Mouse (Mus musculus): ENCODE data around the gene Fbxo44. TPM values are rescaled to one million over a fixed set of nuclear protein-coding genes. Genes with fewer than 3 reads are reported as not detected.
"Not testable (repeated sequence)": the region's sequence is repeated elsewhere in the genome, so short reads cannot be mapped to it uniquely, and the experiment has no call there.

Gene Fbxo44
- polyA plus RNA-seq, 1 experiment from 2014 or later: 80.6 TPM

DNA sequence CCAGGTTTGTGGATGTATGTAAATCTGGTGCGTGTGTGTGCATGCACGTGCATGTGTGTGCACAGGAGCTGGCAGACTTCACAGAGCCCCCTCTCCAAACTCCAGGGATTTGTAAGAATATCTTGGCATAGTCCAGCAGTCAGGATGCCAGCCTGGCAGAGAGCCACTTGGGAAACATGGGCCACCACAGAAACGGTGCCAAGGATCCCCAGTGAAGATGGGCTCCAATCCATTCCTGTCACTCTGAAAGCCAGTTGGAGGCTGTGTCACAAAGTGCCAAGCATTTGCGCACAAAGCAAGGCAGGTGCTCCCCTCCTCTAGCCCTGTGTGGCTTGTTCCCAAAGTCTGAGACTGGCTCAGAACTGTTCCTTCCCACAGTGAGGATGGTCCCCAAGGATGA is 38.9 kb downstream of the Fbxo44 start:
- ATAC-seq (ENCODE audit: low FRiP score): no peak
- Histone ChIP-seq H3K27me3 (no peaks in the 10 kb centered on the region), H3K9ac (no peak overlapping the region), H3K4me1 (peaks cover 33% of the 10 kb centered on the region), H3K4me2 (replicated peaks) (no peak overlapping the region), H3K36me3 (no peaks in the 10 kb centered on the region), H3K4me3 (no peak overlapping the region), H3K27ac (peak overlapping the region; percentile 68), H3K9me3 (replicated peaks) (peaks cover 2% of the 10 kb centered on the region)
- WGBS: 72% methylated on average over 4 of the region's 4 CpGs

DNA sequence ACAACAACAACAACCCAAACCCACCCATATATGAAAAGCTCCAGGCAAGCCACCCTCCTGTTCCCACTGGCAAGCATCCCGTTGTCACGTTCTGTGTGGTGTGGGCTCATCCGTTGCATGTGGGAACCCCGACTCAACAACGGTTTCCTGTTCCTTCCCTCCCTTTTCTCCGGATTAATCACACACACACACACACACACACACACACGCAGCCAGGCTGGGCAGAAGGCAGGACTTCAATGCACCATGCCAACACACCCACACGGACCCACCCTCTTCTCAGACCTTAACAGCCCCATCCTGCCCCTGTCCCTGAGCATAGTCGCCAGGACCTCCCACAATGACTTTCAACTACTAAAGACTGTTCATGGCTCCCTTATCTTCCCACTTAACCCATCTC is 39.7 kb downstream of the Fbxo44 start:
- H3K9me3 ChIP-seq (replicated peaks): peaks cover 2% of the 10 kb centered on the region
- no peak overlapping the region for H3K9ac ChIP-seq
- H3K27ac ChIP-seq: 0 out of 2 replicates have a peak overlapping the region, but pooled peaks have one; percentile 19
- peaks cover 31% of the 10 kb centered on the region for H3K4me1 ChIP-seq
- no peaks in the 10 kb centered on the region for H3K36me3 ChIP-seq
- ATAC-seq (ENCODE audit: low FRiP score): no peak
- H3K4me3 ChIP-seq: no peak overlapping the region
- 86% methylated on average over 9 of the region's 9 CpGs for WGBS
- no peaks in the 10 kb centered on the region for H3K27me3 ChIP-seq
- H3K4me2 ChIP-seq (replicated peaks): no peak overlapping the region

DNA sequence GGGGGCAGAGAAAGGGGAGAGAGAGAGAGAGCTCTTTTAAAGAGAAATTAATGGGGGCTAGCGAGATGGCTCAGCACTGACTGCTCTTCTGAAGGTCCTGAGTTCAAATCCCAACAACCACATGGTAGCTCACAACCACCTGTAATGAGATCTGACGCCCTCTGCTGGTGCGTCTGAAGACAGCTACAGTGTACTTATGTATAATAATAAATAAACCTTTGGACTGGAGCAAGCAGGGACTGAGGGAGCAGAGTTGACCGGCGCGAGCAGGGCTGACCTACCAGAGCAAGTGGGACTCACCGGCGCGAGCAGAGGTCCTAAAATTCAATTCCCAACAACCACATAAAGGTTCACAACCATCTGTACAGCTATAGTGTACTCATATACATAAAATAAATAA is 40.7 kb downstream of the Fbxo44 start:
- not testable (repeated sequence) for H3K36me3 ChIP-seq; H3K9ac ChIP-seq; H3K4me2 ChIP-seq (replicated peaks); H3K27ac ChIP-seq; H3K4me3 ChIP-seq; H3K27me3 ChIP-seq; ATAC-seq (ENCODE audit: low FRiP score); H3K9me3 ChIP-seq (replicated peaks)
- WGBS: 89% methylated on average over 9 of the region's 9 CpGs
- H3K4me1 ChIP-seq: peaks cover 30% of the 10 kb centered on the region

DNA sequence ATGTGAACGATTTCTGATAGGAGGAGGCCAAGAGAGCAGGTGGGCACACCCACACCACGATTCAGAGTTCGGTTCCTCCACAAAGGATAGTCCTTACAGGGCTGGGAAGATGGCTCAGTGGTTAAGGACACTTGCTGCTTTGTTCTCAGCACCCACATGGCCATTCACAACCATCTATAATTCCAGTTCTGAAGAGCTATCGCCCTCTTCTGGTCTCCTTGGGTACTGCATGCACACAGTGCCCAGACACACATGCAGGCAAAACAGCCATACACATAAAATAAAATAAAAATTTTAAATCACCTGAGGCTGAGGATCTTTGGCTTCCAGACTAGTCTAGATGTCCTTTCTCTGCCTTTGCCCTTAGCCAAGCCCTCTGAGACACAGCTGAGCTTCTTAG is 42.9 kb downstream of the Fbxo44 start:
- Histone ChIP-seq H3K9ac (no peak overlapping the region), H3K4me1 (peaks cover 20% of the 10 kb centered on the region), H3K4me3 (no peak overlapping the region), H3K4me2 (replicated peaks) (no peak overlapping the region), H3K36me3 (peaks cover 14% of the 10 kb centered on the region), H3K9me3 (replicated peaks) (peaks cover 2% of the 10 kb centered on the region), H3K27me3 (peaks cover 4% of the 10 kb centered on the region; the same call in 1 of the 2 replicates), H3K27ac (no peak overlapping the region)
- no peak for ATAC-seq (ENCODE audit: low FRiP score)
- 71% methylated on average over 4 of the region's 4 CpGs for WGBS

DNA sequence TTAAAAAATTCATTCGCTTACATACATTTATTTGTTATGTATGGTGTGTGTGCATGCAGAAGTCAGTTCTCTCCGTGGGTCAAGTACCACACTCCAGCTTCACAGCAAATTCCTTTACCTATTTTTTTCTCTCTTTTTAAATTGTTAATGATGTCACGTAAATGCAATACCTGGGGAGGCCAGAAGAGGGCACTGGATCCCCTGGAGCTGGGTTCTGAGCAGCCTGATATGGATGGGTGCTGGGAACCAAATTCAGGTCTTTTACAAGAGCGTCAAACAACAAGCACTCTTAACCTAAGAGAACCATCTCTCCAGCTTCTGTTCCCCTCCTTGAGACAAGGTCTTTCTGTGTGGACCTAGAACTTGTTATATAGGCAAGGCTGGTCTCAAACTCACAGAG is 43.6 kb downstream of the Fbxo44 start:
- 74% methylated on average over 4 of the region's 4 CpGs for WGBS
- H3K9me3 ChIP-seq (replicated peaks): peaks cover 2% of the 10 kb centered on the region
- H3K4me3 ChIP-seq: no peak overlapping the region
- peaks cover 21% of the 10 kb centered on the region for H3K36me3 ChIP-seq
- peaks cover 4% of the 10 kb centered on the region; the same call in 1 of the 2 replicates for H3K27me3 ChIP-seq
- no peak overlapping the region for H3K27ac ChIP-seq
- H3K9ac ChIP-seq: no peak overlapping the region
- H3K4me1 ChIP-seq: peaks cover 12% of the 10 kb centered on the region
- no peak overlapping the region for H3K4me2 ChIP-seq (replicated peaks)
- ATAC-seq (ENCODE audit: low FRiP score): no peak

DNA sequence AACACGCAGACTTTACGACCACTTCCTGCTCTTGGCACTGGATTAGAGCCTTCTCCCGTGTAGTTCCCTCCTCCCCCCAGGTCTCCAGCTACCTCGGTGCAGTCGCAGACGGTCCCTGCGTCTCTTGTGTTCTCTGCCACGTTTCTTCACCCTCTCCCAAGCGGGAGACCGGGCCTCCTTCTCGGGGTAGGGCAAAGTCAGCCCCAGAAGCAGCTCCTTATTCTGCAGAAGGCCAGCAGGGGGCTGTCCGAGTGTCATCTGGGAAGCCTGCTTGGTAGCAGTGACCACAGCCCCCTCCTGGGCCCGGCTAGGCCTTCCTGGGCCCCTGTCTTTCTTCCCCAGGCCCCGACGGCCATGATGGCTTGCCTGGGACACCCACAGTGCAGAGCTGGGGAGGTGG is 44.8 kb downstream of the Fbxo44 start:
- Histone ChIP-seq H3K4me3 (no peak overlapping the region), H3K27me3 (peaks cover 4% of the 10 kb centered on the region; the same call in 1 of the 2 replicates), H3K4me1 (peaks cover 10% of the 10 kb centered on the region), H3K9me3 (replicated peaks) (peaks cover 2% of the 10 kb centered on the region), H3K36me3 (peaks cover 21% of the 10 kb centered on the region), H3K9ac (peak overlapping the region; percentile 46; the same call in 1 of the 2 replicates), H3K27ac (peak overlapping the region; percentile 64), H3K4me2 (replicated peaks) (peak overlapping the region; percentile 0; the same call in 1 of the 2 replicates)
- WGBS: 7% methylated on average over 15 of the region's 15 CpGs
- 0 out of 2 replicates have a peak, but pooled peaks have one; percentile 26 for ATAC-seq (ENCODE audit: low FRiP score)

DNA sequence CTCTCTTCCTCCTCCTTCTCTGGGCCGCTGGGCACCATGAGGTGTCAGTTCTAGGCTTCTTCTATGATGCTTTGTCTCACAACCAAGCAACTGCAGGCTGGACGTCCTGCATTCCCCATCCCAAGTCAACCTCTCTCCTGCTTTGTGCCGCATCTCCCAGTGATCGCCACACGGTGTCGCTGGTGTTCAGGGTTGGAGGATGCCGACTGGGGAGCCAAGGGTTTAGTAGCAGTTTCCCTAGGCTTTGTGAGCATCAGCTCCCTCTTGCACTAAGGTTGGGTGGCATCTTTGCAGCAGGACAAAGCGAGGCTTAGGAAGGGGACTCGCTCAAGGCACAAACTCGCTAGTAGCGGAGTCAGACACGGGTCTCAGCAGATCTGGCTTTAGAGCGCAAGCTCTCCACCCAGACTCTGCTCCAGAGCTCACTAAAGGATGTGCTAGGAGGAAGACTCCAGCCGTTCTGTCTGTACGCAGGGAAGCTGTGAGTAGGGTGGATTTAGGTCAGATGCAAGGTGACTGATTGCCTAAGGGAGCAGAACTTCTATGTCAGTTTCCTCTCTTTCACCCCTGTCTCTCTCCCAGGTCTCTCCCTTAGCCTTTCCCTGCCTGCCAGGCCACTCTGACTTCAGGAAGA is 45.4 kb downstream of the Fbxo44 start:
- peak overlapping the region; percentile 46 for H3K9ac ChIP-seq
- WGBS: 4% methylated on average over 15 of the region's 15 CpGs
- H3K9me3 ChIP-seq (replicated peaks): peaks cover 2% of the 10 kb centered on the region
- peak overlapping the region; percentile 64 for H3K27ac ChIP-seq
- H3K36me3 ChIP-seq: peaks cover 27% of the 10 kb centered on the region
- H3K4me2 ChIP-seq (replicated peaks): 0 out of 2 replicates have a peak overlapping the region, but pooled peaks have one; percentile 14
- no peak overlapping the region for H3K4me3 ChIP-seq
- H3K4me1 ChIP-seq: peaks cover 10% of the 10 kb centered on the region
- peaks cover 4% of the 10 kb centered on the region; the same call in 1 of the 2 replicates for H3K27me3 ChIP-seq
- ATAC-seq (ENCODE audit: low FRiP score): peak; percentile 56

DNA sequence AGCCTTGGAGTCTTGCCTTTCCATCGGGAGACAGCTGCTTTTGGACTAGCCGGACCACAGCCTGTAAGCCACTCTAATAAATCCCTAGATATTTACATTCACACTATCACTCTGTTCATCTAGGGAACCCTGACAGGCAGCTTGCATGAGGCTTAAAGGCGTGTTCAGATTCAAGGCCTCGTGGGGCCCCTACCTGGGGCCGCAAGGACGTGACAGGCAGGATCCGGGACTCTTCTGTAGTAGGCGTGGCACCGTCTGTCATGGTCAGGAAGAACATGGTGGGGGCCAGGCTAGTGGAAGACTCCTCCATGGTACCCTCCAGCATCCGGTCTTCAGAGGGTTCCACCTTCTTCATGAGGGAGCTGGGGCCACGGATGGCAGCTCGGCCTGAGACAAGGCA is 47.8 kb downstream of the Fbxo44 start:
- H3K9me3 ChIP-seq (replicated peaks): peaks cover 2% of the 10 kb centered on the region
- no peak for ATAC-seq (ENCODE audit: low FRiP score)
- peaks cover 36% of the 10 kb centered on the region for H3K36me3 ChIP-seq
- 83% methylated on average over 12 of the region's 12 CpGs for WGBS
- H3K27ac ChIP-seq: no peak overlapping the region
- H3K4me3 ChIP-seq: no peak overlapping the region
- peaks cover 4% of the 10 kb centered on the region; the same call in 1 of the 2 replicates for H3K27me3 ChIP-seq
- peaks cover 22% of the 10 kb centered on the region for H3K4me1 ChIP-seq
- H3K9ac ChIP-seq: no peak overlapping the region
- no peak overlapping the region for H3K4me2 ChIP-seq (replicated peaks)

DNA sequence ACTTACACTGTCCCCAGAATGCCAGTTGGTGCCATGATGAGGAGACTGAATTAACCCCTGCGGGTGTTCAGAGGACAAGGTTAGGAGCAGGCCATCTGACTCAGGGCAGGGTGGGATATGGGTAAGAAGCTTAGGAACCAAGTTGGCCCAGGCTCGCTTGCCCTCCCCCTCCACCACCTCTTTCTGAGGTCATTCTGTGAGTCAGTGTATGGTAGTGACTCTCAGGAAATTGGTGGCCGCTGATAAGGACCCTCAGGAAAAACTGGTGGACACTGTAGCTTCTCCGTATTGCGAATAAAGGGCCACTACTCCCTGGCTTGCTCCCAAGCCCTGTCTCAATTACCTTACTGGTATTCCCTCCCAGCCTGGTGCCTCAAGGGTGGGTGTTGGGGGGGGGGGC is 51.1 kb downstream of the Fbxo44 start:
- no peaks in the 10 kb centered on the region for H3K9me3 ChIP-seq (replicated peaks)
- H3K4me2 ChIP-seq (replicated peaks): no peak overlapping the region
- H3K27me3 ChIP-seq: peaks cover 4% of the 10 kb centered on the region; the same call in 1 of the 2 replicates
- no peak overlapping the region for H3K4me3 ChIP-seq
- peaks cover 39% of the 10 kb centered on the region for H3K36me3 ChIP-seq
- no peak overlapping the region for H3K27ac ChIP-seq
- H3K9ac ChIP-seq: no peak overlapping the region
- no peak for ATAC-seq (ENCODE audit: low FRiP score)
- peaks cover 13% of the 10 kb centered on the region for H3K4me1 ChIP-seq
- 87% methylated on average over 5 of the region's 5 CpGs for WGBS

DNA sequence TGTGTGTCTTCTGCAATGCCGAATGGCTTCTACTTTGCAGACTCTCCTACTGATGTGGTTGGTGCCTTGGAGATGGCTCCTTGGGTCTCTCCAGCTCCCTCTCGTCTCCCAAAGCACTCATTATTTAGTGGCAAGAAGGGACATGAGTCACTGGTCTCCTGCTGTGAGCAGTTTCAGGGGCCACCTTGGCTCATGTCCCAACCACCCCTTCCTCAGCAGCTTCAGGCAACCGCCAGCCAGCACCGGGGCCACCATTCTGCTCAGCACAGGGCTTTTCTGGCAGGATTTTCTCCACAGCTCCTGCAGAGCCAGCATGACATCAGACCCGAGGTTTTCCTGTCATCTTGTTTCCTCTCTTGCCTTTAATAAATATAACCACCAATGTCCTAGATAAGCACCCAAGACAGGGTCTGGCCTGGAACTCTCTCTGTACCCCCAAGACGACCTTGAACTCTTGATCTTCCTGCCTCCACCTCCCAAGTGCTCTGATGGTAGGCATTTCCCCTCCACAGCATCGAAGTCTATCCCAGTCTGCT is 51.6 kb downstream of the Fbxo44 start:
- Histone ChIP-seq H3K27ac (peak overlapping the region; percentile 62), H3K4me1 (peaks cover 13% of the 10 kb centered on the region), H3K27me3 (no peaks in the 10 kb centered on the region), H3K9me3 (replicated peaks) (no peaks in the 10 kb centered on the region), H3K4me3 (no peak overlapping the region), H3K4me2 (replicated peaks) (no peak overlapping the region), H3K9ac (no peak overlapping the region), H3K36me3 (peaks cover 35% of the 10 kb centered on the region)
- 63% methylated on average over 7 of the region's 7 CpGs for WGBS
- no peak for ATAC-seq (ENCODE audit: low FRiP score)

DNA sequence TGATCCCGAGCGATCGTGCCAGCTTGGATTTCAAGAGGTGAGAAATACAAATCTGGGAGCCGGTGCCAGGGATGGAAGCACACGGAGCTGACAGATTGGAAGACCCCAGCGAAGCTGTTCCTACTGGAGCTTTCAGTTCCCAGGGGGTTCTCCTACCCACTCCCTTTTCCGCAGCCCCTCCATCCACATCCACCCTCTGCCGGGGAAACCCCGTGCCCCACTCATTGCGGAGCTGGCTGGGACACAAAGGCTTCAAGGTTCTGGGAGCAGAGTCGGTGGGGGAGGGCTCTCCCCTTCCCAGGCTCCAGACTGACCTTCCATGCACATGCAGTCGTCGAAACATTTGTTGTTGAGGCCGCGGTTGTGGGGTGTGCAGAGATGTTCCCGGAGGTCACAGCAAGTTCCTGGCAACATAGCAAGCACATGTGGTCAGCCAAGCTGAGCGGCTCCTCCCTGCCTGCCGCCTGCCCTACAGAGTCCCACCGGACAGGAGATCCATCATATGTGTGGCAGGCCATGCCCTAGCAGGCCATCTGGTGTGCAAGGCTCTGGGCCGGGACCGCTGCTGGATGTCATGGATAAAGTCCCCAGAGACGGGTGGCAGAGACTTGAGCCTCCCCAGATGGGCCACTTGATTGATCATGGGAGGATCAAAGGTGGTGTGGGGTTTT is 52.5 kb downstream of the Fbxo44 start:
- Histone ChIP-seq H3K9ac (0 out of 2 replicates have a peak overlapping the region, but pooled peaks have one; percentile 41), H3K4me3 (no peak overlapping the region), H3K27me3 (no peaks in the 10 kb centered on the region), H3K9me3 (replicated peaks) (no peaks in the 10 kb centered on the region), H3K4me2 (replicated peaks) (0 out of 2 replicates have a peak overlapping the region, but pooled peaks have one; percentile 0), H3K4me1 (peaks cover 13% of the 10 kb centered on the region), H3K36me3 (peaks cover 30% of the 10 kb centered on the region), H3K27ac (peak overlapping the region; percentile 62)
- WGBS: 37% methylated on average over 22 of the region's 22 CpGs
- ATAC-seq (ENCODE audit: low FRiP score): peak; percentile 76

DNA sequence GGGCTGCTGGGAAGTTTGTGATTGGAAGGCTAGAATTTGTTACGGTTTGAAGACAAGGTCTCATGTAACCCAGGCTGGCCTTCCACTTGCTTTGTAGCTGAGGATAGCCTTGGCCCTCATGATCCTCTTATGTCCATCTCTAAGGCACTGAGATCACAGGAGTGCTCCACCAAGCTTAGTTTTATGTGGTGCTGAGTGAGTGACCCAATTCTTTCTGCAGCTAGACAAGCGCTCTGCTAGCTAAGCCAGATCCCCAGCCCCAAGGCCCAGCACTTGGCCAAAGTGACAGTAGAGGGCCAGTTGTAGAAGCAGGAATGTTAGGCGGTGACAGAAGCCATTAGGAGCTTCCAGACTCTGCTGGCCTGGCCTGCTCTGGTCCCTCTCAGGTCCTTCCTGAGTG is 56.1 kb downstream of the Fbxo44 start:
- no peak overlapping the region for H3K4me3 ChIP-seq
- WGBS: 85% methylated on average over 3 of the region's 3 CpGs
- H3K27me3 ChIP-seq: no peaks in the 10 kb centered on the region
- peaks cover 23% of the 10 kb centered on the region for H3K4me1 ChIP-seq
- H3K4me2 ChIP-seq (replicated peaks): no peak overlapping the region
- no peak overlapping the region for H3K27ac ChIP-seq
- no peak overlapping the region for H3K9ac ChIP-seq
- no peaks in the 10 kb centered on the region for H3K9me3 ChIP-seq (replicated peaks)
- ATAC-seq (ENCODE audit: low FRiP score): no peak
- peaks cover 14% of the 10 kb centered on the region for H3K36me3 ChIP-seq

Data from hindbrain, embryonic 12.5 days (tissue).